Mouse (Mus musculus) G1E-ER4 (cell line): Measurements from ENCODE around the gene Unc13b. TPM values are rescaled to one million over a fixed set of nuclear protein-coding genes. Genes with fewer than 3 reads are reported as not detected.
A peak's percentile ranks its signal among the peaks of the same experiment; 100 is the strongest.

Experiments used
- GATA1 ChIP-seq: IDR thresholded peaks from one replicate; pipeline ENCODE4 v1.8.0; 2012; ENCODE audit warnings: low read length, inconsistent platforms
- polyA plus RNA-seq: library from polyadenylated mRNA; stranded (reverse); fragments of >175 nt; gene quantifications from 2 replicates; pipeline ENCODE4 v1.2.3, GENCODE M21; 2012

Gene Unc13b
- polyA plus RNA-seq, 1 experiment: 0.16 TPM

DNA sequence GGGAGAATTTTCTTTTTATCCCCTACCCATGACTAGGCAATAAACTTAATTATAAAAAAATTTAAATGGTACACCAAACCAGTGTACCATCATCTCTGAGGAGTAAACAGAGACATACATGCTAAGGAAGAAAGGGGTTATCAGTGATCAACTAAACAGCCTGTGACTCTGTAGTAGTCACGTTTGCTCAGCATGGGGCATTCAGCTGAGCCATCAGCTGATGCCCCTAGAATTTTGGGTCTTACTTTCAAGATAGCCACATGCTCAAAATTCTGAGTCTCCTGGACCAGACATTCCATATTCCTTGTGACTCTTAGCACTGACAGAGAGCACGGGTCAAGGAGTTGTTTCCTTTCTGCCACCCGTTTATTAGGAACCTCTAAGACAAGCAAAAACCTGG is 101.3 kb downstream of the Unc13b start:
- TF ChIP-seq GATA1: no peak

DNA sequence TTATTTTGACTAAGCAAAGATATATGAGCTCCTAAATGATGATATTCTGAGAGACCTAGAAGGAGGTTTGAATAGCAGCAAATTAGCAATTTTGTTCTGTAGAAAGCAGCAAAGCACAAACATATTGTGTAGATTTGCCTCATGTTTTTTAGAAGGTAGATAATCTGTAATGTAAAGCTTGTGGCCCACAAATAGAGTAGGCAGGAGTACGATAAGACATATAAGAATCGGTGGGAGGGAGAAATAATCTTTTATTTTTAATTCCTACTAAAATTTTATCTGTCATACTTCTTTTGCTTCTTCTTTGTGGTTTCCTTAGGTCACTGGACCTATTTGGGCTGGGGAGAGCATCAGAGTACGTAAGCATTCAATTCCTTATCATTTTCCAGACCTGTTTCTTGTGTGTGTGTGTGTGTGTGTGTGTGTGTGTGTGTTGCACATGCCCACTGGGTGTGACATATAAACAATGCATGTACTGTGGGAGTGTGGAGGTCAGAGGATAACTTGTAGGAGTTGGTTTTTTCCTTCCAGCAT is 102.4 kb downstream of the Unc13b start:
- no peak for TF ChIP-seq GATA1

DNA sequence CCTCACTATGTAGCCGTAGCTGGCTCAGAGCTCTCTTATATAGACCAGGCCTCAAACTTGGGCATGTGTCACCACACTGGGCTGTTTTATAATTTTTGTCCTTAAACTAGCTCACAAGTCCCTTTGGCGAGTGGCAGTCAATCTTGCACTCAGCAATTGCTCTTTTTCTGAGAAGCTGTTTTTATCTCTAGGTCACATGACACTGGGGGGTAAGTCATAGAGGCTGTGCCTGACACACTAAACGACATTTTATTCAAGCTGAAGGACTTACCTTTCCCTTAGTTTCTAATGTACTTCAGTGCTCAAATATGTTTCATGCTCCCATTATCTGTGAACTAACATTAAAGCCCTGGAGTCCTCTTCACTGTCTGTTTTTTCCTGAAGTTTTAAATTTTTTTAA is 104.5 kb downstream of the Unc13b start:
- TF ChIP-seq GATA1: no peak

DNA sequence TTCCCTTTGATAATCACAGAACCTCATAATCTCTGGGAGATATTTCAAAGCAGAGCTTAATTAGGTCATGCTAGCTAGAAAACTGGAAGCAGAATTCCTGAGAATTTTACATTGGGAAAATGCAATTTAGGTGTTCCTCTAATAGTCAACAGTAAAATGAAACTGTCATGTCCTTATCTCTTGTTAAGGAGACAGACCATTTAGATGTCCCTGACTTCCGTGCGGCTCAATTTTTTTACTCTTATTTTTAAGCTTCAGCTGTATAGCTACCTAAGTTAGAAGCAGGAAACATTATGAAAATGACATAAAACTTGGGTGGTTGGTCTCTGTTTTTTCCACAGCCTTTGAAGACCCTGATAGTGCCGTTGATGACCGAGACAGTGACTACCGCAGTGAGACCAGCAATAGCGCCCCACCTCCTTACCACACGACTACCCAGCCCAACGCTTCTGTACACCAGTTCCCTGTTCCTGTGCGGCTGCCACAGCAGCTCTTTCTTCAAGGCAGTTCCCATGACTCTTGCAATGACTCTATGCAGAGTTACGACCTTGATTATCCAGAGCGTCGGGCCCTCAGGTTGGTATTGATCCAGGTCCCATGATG is 106.8 kb downstream of the Unc13b start:
- TF ChIP-seq GATA1: no peak

DNA sequence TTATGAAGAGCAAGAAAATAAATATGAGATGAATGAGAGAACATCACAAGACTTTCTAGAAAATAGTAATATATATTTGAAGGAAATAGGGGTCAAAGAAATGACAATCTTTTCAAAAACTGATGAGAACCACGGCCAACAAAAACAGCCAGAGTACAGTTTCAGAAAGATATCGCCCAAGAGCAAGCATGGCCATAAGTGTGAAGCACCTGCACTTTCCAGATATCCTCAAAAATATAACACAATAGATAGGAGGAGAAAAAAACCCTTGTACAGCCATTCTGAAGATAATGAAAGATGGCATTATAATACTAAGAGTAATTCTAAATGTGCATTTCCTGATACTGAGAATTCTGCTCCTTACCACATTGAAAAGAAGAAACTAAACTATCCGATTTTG is 111.3 kb downstream of the Unc13b start:
- no peak for TF ChIP-seq GATA1

DNA sequence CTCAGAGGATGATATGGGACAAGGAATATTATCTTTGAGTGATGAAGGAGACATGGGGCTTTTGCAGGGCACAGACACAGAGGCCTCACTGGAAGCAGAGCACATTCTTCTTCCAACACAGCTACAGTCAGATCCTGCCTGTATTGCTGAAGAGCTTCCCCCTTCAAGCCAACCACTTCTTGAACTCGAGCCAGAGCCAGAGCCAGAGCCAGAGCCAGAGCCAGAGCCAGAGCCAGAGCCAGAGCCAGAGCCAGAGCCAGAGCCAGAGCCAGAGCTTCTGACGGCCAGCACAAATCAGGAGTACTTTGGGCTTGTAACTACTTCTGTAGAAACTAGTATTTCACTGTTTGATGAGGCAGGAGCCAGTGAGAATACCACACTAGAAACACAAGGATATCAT is 118.4 kb downstream of the Unc13b start:
- TF ChIP-seq GATA1: no peak

DNA sequence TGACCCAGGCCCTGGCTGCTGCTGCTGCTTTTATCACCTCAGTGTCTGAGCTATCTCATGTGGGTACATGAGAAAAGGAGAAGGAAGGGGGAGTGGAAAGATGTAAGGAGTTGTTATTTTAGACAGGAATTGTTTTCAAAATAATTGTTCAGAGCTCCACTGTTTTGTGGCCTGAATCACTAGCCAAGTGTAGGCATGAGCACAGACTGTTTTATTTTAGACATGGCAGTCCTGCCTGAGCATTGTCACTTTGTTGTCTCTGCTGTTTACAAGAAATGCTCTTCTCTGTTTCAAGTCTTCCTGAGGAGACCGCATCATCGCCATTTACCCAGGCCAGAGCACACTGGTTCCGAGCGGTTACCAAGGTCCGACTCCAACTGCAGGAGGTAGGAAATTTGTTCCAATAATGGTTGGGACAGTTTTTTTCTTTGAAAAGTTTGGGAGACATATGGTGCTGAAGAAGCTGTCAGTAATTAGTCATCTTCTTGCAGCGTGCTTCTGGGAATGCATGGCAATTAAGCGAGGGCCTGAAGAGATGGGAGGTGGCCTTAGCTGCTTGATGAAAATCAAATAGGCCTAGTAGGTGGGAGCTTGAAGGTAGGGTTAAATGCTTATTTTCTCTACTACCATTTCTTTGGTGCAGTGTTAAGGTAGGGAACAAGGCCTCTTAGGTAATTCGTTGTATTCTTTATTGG is 123.9 kb downstream of the Unc13b start:
- TF ChIP-seq GATA1: no peak

DNA sequence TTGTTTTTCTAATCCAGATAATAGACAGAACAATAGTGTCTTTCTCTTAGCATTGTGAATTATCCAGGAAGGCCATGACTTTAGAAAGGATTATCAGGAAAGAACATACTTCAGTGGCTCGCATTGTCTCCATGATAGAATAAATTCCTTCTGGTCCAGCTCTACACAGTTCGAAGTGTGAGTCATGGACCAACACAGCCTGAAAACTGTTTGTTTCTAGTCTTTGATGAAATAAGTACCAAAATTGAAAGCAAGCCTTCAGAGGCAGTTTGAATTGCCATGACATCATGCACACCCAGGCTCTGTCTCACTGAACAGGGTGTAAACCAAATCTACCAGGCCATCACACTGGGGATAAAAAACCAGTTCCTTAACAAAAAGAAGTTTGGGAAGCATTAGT is 128.7 kb downstream of the Unc13b start:
- TF ChIP-seq GATA1: no peak

DNA sequence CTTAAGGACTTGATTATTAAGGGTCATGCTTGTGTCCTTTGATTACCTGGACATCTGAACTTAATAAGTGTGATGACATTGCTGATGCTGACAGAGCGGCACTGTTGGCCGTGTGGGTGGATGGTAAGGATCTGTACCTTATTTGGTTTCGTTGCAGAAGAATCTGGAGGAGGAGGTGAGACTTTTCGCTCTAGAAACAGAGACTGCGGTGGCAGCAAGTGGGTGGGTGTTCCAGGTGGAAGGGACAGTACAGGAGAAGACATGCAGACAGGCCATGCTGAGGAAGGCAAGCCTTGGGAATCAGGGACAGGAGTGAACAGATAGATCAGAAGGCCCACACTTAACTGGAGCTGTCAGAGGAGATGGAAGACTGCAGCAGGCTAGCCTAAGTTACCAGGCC is 130.6 kb downstream of the Unc13b start:
- no peak for TF ChIP-seq GATA1

DNA sequence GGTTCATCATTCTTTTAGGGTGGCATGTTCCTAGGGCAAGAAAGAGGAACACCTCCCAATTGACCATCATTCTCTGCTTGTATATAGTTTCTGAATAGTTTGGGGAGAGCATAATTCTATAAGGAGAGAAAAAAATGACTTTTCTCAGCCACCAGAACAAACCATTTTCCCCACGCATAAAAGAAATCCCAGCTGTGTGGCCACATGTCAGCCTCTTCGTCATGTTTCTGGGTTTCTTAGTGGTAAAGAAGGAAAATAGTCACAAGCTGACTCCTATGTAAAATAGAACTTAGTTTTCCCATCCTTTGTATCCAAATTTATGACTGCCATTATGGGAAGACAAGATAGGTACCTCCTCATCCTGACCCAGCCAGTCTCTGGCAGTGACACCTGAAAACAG is 146.2 kb downstream of the Unc13b start:
- TF ChIP-seq GATA1: no peak

DNA sequence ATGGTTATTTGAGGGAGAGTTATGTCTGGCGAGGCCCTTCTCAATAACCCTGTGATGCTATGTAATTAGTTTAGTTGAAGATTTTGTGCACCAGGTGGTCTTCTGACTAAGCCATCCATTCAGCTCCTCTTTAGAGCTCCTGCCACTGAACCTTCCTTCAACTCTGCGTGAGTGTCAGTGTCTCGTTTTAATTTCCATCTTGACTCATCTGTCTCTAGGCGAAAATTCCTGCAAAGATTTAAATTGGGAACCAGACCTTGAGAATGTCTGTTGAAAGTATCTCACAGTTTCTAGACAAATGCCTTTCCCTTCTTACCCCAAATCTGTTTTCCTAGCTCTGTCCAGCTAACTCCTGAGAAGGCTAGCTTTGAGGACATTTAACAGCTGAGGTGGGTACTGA is 146.8 kb downstream of the Unc13b start:
- no peak for TF ChIP-seq GATA1

DNA sequence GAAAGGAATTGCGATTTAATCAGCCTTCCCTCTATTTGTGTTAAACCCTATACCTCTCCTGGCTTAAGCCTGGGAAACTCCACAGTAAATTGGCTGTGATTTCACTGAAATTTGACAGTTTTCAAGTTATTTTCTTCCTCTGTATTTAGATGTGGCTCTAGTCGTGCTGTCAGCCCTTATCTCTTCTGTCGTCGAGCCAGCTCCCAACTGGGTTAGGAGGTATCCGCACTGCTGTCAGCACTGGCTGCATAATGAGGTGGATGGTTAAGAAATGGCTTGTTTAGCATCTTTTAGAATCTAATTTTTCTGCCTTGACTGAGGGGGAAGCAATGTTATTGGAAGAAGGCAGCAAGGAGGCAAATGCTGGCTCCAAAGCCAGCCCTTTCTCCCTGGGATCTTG is 148.2 kb downstream of the Unc13b start:
- no peak for TF ChIP-seq GATA1

DNA sequence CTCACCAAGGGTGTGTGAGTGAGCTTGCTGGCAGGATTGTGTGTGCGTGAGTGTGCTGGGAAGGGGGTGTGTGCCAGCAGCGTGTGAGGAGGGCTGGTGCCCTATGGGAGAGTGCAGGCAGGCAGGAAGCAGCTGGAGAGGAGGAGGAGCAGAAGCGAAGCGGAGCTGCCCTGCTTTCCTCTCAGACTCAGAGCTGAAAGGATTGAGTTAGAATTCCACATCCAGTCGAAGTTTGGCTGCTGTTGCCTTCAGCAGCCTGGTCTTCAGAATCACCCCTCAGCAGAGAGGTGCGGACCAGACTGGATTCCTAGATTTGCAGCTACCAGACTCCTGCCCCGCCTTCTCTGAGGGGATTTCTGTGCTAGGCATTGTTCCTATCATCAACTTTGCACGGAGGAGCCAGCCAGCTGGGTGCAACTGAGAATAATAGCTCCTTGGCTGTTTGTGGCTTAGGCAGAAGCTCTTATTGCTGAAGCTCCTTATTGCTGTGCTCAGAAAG is 150.4 kb downstream of the Unc13b start:
- TF ChIP-seq GATA1: no peak

DNA sequence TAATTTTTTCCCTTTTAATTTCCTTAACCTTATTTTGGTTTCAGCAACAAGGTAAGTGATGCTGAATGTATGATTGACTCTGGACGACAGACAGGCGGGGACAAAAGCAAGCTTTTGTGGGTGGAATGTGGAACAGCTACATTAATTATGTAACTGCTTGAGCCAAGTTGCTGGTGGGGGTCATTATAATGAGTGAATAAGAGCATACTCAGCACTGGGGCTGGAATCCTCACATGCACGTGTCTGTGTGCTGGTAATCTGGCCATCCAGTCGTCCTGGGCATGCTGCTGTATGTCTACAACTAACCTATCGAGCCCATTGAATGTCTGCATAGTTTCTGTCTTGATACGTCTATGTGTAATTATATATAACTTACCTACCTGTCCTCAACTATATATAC is 150.9 kb downstream of the Unc13b start:
- no peak for TF ChIP-seq GATA1

DNA sequence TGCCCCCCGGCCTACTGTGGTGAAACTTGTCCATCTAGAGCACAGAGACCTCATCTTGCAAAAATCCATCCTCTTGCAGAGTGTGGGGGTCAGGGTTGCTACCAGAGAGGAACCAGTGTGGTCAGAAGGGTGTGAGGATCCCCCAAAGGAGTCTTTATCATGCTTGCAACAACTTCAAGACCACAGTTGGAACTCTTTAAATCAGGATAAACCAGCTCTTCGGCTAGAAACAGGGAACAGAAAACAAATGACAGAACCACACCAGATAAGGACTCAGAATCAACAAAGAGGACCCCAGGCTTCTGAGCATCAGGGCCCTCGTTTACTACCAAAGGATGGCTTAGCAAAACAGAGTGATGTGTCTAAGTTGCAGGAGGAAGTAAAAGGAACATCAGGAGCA is 157.7 kb downstream of the Unc13b start:
- peak; percentile 34 for TF ChIP-seq GATA1

DNA sequence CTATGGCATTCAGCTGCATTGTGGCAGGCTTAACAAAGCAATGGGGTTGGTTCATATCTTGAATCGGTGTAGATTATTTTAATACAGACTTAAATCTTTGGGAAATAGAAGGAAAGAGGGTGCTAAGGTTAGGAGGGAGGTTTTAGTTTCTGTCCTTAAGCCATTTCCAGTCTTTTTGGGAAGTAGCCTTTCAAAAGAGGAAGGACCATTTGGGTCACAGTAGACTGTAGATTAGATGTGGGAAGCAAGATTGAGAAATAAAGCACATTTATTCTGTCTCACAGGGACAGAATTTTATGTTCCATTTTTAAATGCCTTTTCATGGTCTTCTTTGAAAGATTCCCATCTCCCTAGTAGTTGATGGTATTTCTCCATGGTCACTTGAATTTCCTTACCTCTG is 159.2 kb downstream of the Unc13b start:
- TF ChIP-seq GATA1: no peak

DNA sequence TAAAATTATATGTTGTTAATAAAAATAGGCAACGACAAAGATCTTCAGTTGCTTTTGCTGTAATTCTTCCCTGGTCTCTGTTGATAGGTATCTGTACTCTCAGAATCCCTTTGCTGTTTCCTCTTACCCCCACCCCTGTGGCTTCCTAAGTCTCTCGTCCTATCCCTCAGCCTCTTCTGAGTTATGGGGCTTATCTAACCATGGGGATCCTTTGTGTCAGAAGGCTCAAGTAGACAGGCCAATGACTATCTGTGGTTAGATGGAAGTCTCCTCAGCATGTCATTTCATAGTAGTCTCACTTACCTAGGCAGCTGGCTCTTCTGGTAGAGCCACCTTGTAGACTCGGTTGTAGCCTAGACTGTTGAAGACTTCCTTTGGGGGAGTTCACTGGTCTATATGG is 173.1 kb downstream of the Unc13b start:
- no peak for TF ChIP-seq GATA1
